Mouse (Mus musculus) erythroblast, embryonic 14.5 days (primary cell): ENCODE measurements around the gene Nav1. TPM values are rescaled to one million over a fixed set of nuclear protein-coding genes. Genes with fewer than 3 reads are reported as not detected.

Experiments used
- H3K27me3 ChIP-seq: 2 replicates; pipeline ENCODE4 v1.6.1; 2012; ENCODE audit warnings: inconsistent platforms; ENCODE audit not compliant: control insufficient read depth
- H3K36me3 ChIP-seq: 2 replicates; pipeline ENCODE4 v1.6.1; 2012; ENCODE audit warnings: mild to moderate bottlenecking, inconsistent platforms; ENCODE audit not compliant: control insufficient read depth
- H3K4me1 ChIP-seq: 2 replicates; pipeline ENCODE4 v1.6.1; 2012; ENCODE audit warnings: inconsistent platforms; ENCODE audit not compliant: control insufficient read depth
- H3K4me3 ChIP-seq: replicated peaks from 2 replicates; pipeline ENCODE3; 2012; ENCODE audit warnings: moderate library complexity, mild to moderate bottlenecking, inconsistent platforms
- H3K9me3 ChIP-seq: 2 replicates; pipeline ENCODE4 v1.6.1; 2012; ENCODE audit warnings: low read length, inconsistent platforms, mixed read lengths; ENCODE audit not compliant: control insufficient read depth
- GATA1 ChIP-seq: IDR thresholded peaks from 2 replicates; pipeline ENCODE4 v1.6.1; 2012; ENCODE audit warnings: low read length, inconsistent platforms, mixed read lengths
- TAL1 ChIP-seq: IDR thresholded peaks from 3 replicates; pipeline ENCODE4 v1.6.1; 2012; ENCODE audit warnings: low read length, inconsistent platforms, mixed read lengths
- polyA plus RNA-seq: library from polyadenylated mRNA; stranded (reverse); fragments of >175 nt; gene quantifications from 2 replicates; pipeline ENCODE4 v1.2.3, GENCODE M21; 2012

Gene Nav1
- polyA plus RNA-seq, 1 experiment: 0.01 TPM

GRCm38 (mm10) chr1:135562982-135563650 is 44.0 kb downstream of the Nav1 start:
- Histone ChIP-seq H3K9me3 (no peaks in the 10 kb centered on the region), H3K36me3 (no peaks in the 10 kb centered on the region), H3K4me1 (no peaks in the 10 kb centered on the region), H3K4me3 (no peak overlapping the region), H3K27me3 (no peaks in the 10 kb centered on the region)
- TF ChIP-seq TAL1 (no peak), GATA1 (no peak)

DNA sequence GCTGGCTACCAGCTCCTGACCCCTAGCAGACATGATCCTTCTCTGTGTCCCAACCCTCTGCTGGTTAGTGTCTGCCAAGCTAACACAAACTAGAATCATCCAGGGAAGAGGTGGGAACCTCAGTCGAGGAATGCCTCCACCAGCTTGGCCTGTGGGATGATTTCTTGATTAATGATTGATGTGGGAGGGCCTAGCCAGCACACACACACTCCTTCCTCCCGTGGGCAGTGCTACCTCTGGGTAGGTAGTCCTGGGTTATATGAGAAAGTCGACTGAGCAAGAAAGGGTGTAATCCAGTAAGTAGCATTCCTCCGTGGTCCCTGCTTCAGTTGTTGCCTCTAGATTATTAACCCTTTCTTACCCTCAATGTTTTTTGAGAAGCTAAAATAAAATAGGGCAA is 45.0 kb downstream of the Nav1 start:
- Histone ChIP-seq H3K9me3 (no peaks in the 10 kb centered on the region), H3K4me3 (no peak overlapping the region), H3K36me3 (no peaks in the 10 kb centered on the region), H3K27me3 (no peaks in the 10 kb centered on the region), H3K4me1 (no peaks in the 10 kb centered on the region)
- TF ChIP-seq TAL1 (no peak), GATA1 (no peak)

DNA sequence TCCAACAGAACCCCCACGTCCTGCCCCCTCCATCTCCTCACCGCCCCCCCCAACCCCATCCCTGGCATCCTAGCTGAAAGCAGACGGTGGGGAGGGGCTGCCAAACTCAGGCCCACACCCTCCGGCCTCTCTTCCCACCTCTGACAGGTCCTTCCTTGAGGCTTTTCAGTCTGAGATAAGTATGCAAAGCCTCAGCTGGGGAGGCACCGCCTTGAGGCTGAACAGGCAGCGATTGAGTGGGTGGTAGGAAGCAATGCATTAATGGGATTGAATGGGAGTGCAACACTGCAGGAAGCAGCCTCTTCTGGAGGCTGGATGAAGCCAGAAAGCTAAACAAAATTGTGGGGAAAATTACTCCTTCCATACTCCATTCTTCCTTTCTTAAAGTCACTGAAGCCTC is 45.8 kb downstream of the Nav1 start:
- Histone ChIP-seq H3K36me3 (no peaks in the 10 kb centered on the region), H3K27me3 (no peaks in the 10 kb centered on the region), H3K9me3 (no peaks in the 10 kb centered on the region), H3K4me3 (no peak overlapping the region), H3K4me1 (no peaks in the 10 kb centered on the region)
- TF ChIP-seq GATA1: no peak
- TF ChIP-seq TAL1: no peak

- Histone ChIP-seq H3K4me1 (no peaks in the 10 kb centered on the region), H3K9me3 (no peaks in the 10 kb centered on the region), H3K27me3 (no peaks in the 10 kb centered on the region)
These were observed 49.1 kb downstream of the Nav1 start for GRCm38 (mm10) chr1:135557976-135558375.

GRCm38 (mm10) chr1:135555885-135556284 is 51.2 kb downstream of the Nav1 start:
- no peaks in the 10 kb centered on the region for H3K27me3 ChIP-seq
- no peak overlapping the region for H3K4me3 ChIP-seq
- TF ChIP-seq TAL1 (no peak), GATA1 (no peak)
- H3K9me3 ChIP-seq: no peaks in the 10 kb centered on the region
- H3K36me3 ChIP-seq: no peaks in the 10 kb centered on the region
- H3K4me1 ChIP-seq: no peaks in the 10 kb centered on the region

More at GRCm38 (mm10) chr1:135557976-135558375, 49.1 kb downstream of the Nav1 start:
- no peak overlapping the region for H3K4me3 ChIP-seq
- no peaks in the 10 kb centered on the region for H3K36me3 ChIP-seq
- TF ChIP-seq GATA1: no peak

GRCm38 (mm10) chr1:135554632-135555260 is 52.3 kb downstream of the Nav1 start:
- Histone ChIP-seq H3K9me3 (no peaks in the 10 kb centered on the region), H3K4me3 (no peak overlapping the region), H3K36me3 (no peaks in the 10 kb centered on the region), H3K4me1 (no peaks in the 10 kb centered on the region), H3K27me3 (no peaks in the 10 kb centered on the region)
- TF ChIP-seq TAL1: no peak
- no peak for TF ChIP-seq GATA1

DNA sequence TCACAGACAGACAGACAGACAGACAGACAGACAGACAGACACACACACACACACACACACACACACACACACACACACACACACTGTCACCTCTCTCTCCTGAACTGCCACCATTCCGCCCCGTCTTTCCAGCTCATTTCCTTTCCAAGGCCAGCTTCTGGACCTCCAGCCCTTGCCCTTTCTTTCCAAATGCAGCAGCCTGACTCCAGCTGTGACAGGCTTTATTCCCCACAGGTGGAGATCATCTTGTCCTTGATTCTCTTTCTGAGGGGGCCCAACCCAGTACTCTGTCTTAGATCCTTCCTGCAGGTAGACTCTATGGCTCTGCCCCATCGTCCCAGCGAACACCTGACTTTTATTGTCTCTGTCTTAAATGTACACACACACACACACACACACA is 53.5 kb downstream of the Nav1 start:
- no peak for TF ChIP-seq TAL1
- TF ChIP-seq GATA1: no peak

DNA sequence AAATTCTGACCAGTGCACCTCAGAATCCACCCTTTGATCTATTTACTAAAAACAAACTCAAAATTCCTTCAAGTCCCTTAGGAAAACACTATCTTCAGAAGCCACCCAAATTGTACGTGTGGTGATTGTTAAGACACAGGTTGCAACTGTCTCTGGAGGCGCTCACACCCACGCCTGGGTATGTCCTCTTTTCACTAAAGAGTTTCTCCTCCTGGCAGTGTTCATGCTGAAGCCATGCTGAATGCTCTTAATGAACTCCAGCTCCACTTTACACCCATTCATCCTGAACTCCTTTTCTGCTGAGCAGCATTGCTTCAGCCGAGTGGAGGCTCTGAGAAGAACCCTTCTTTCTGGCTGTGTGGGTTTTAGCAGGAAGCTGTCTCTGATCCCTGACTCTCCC is 53.9 kb downstream of the Nav1 start:
- no peaks in the 10 kb centered on the region for H3K4me1 ChIP-seq
- H3K4me3 ChIP-seq: no peak overlapping the region
- H3K36me3 ChIP-seq: no peaks in the 10 kb centered on the region
- no peaks in the 10 kb centered on the region for H3K9me3 ChIP-seq
- no peak for TF ChIP-seq GATA1
- TF ChIP-seq TAL1: no peak
- H3K27me3 ChIP-seq: no peaks in the 10 kb centered on the region

More for the DNA sequence above, 53.5 kb downstream of the Nav1 start:
- no peaks in the 10 kb centered on the region for H3K4me1 ChIP-seq
- no peaks in the 10 kb centered on the region for H3K27me3 ChIP-seq
- H3K36me3 ChIP-seq: no peaks in the 10 kb centered on the region
- H3K9me3 ChIP-seq: no peaks in the 10 kb centered on the region
- no peak overlapping the region for H3K4me3 ChIP-seq

DNA sequence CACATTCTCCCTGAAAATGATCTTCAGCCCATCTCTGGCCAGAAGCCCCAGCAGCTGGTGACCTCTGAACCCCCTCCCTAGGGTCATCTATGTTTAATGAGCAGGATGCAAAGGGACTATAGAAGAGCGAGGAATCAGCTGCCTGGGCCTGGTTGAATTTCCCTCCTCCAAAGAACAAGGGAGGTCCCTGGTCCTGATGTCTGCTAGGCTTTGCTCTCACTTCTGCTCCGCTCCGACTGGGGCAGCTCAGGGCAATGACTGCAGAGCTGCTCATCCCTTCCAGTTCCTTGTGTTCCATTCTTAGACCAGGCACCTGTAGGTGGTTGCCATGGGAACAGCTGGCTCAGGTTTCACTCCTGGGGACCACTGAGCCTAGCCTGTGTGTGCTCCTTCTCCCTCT is 56.2 kb downstream of the Nav1 start:
- Histone ChIP-seq H3K9me3 (no peaks in the 10 kb centered on the region), H3K36me3 (no peaks in the 10 kb centered on the region), H3K4me1 (no peaks in the 10 kb centered on the region), H3K27me3 (no peaks in the 10 kb centered on the region), H3K4me3 (no peak overlapping the region)
- TF ChIP-seq GATA1 (no peak), TAL1 (no peak)
